Mouse (Mus musculus): ENCODE results near the gene Olfr209.
"Not testable (repeated sequence)": the region's sequence is repeated elsewhere in the genome, so short reads cannot be mapped to it uniquely, and the experiment has no call there.

The Olfr209 gene

GRCm38 (mm10) chr16:59363893-59364292, at the start of gene Olfr209:
TSS of gene Olfr209 (minus strand) at chr16:59363993.
- no peak for DNase-seq (ENCODE audit: low read depth)

- DNase-seq (ENCODE audit: low read depth): no peak
Observed at GRCm38 (mm10) chr16:59413475-59413874, 49.7 kb upstream of the Olfr209 start.

GRCm38 (mm10) chr16:59409800-59410199, 46.0 kb upstream of the Olfr209 start:
- no peak for DNase-seq (ENCODE audit: low read depth)

- no peak for DNase-seq (ENCODE audit: low read depth)
Observed at GRCm38 (mm10) chr16:59409341-59409748, 45.6 kb upstream of the Olfr209 start.

GRCm38 (mm10) chr16:59407032-59407431, 43.2 kb upstream of the Olfr209 start, which contains the start of gene Gabrr3:
TSS of gene Gabrr3 (plus strand) at chr16:59407332.
- no peak for DNase-seq (ENCODE audit: low read depth)

- no peak for DNase-seq (ENCODE audit: low read depth)
Observed at GRCm38 (mm10) chr16:59404798-59405197, 41.0 kb upstream of the Olfr209 start.

GRCm38 (mm10) chr16:59403684-59404083, 39.9 kb upstream of the Olfr209 start:
- DNase-seq (ENCODE audit: low read depth): peak; percentile 69

GRCm38 (mm10) chr16:59401985-59402384, 38.2 kb upstream of the Olfr209 start:
- DNase-seq (ENCODE audit: low read depth): no peak

GRCm38 (mm10) chr16:59401102-59401501, 37.3 kb upstream of the Olfr209 start:
- DNase-seq (ENCODE audit: low read depth): peak; percentile 55

- DNase-seq (ENCODE audit: low read depth): peak; percentile 80
Observed at GRCm38 (mm10) chr16:59393300-59393699, 29.5 kb upstream of the Olfr209 start.

GRCm38 (mm10) chr16:59349146-59349545, 14.6 kb downstream of the Olfr209 start, which contains the start of gene Olfr206:
TSS of gene Olfr206 (minus strand) at chr16:59349246.
- DNase-seq (ENCODE audit: low read depth): no peak

GRCm38 (mm10) chr16:59331038-59331437, 32.8 kb downstream of the Olfr209 start, which contains the start of gene Olfr205:
TSS of gene Olfr205 (minus strand) at chr16:59331138.
- DNase-seq (ENCODE audit: low read depth): no peak

- not testable (repeated sequence) for DNase-seq (ENCODE audit: low read depth)
Observed at GRCm38 (mm10) chr16:59323262-59323661, 40.5 kb downstream of the Olfr209 start.

GRCm38 (mm10) chr16:59318148-59318547, 45.6 kb downstream of the Olfr209 start, which contains the start of gene Olfr204:
TSS of gene Olfr204 (minus strand) at chr16:59318248.
- no peak for DNase-seq (ENCODE audit: low read depth)

Data from 416B (cell line).